Mouse (Mus musculus): ENCODE data around the gene Gm17428. TPM values are rescaled to one million over a fixed set of nuclear protein-coding genes. Genes with fewer than 3 reads are reported as not detected.
A peak's percentile ranks its signal among the peaks of the same experiment; 100 is the strongest.

The Gm17428 gene
- polyA plus RNA-seq, 1 experiment from 2014 or later = not detected

DNA sequence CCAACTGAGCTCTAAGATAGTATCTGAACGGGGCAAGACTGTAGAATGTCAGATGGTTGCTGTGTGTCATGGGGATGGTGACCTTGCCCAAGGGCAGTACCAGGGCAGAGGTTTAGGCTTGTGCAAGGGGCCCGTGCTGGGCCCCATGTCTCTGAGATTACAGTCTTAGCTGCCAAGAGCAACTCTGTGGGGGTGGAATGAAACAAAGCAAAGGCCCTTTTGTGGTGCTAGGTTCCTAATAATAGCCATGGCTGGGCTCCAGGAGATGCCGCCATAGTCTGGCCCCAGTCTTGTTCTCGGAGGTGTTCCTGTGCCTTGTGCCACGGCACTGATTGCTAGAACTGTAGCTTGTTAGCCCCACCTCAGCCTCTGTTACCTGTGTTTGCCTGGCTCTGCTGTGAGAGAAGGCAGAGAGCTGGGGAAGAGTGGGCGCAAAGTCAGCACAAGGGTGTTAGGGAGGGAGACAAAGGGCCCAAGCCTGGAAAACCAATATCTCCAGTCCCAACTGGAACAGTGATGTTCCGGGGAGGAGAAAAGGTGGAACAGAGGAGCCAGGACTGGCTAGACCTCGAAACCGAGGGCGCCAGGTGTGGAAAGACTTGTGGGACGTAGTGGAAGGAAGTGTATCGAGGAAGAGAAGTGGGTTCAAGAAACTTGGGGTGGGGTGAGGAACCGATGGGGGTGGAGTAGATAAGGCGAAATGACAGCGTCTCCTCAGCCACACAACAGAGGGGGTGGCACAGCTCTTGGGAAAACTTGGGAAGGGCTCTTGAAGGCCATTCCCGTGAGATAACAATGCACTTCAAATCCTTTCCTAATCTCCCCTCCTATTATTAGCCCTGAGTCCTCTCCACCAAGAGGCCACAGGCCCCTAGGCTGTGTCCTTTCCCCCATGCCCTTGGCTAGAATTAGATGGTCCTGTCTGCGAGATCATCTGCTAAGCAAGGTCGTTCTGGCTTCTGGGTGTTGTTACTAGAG is 27.4 kb downstream of the Gm17428 start:
- Histone ChIP-seq H3K36me3 (ENCODE audit: control insufficient read depth, insufficient read depth, low read length) (no peaks in the 10 kb centered on the region), H3K4me2 (ENCODE audit: low read depth, severe bottlenecking) (no peak overlapping the region), H3K4me3 (ENCODE audit: low read depth, low read length) (no peak overlapping the region), H3K27ac (replicated peaks; ENCODE audit: low read depth, low read length) (no peak overlapping the region), H3K4me1 (ENCODE audit: control insufficient read depth, insufficient read depth, low read length) (no peaks in the 10 kb centered on the region), H3K27me3 (ENCODE audit: control insufficient read depth, insufficient read depth, low read length) (no peaks in the 10 kb centered on the region), H3K9me3 (ENCODE audit: control insufficient read depth, low read length) (no peaks in the 10 kb centered on the region), H3K9ac (ENCODE audit: low read length) (no peak overlapping the region)
- 83% methylated on average over 18 of the region's 18 CpGs for WGBS
- no peak for ATAC-seq (ENCODE audit: insufficient number of reproducible peaks, low FRiP score, low TSS enrichment, low read depth)
- DNase-seq (ENCODE audit: low spot score) = no peak

DNA sequence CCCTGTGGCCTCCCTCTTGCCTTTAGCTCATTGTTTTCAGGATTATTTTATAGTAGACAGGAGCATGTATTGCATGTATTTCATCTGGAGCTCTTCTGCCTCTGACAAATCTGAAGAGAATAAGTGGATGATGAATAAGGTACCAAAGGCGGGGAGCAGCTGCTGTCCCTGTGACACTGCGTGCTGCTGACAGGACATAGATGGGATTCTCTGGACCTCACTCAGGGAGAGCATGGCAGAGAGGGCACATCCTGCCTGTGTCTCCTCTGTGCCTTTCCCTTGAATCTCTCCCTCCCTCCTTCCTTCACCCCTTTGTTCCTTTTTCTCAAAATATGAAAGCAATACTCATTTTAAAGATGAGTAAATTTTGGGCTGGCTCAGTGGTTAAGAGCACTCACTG is 28.8 kb downstream of the Gm17428 start:
- ATAC-seq (ENCODE audit: insufficient number of reproducible peaks, low FRiP score, low TSS enrichment, low read depth) (no peak), DNase-seq (ENCODE audit: low spot score) (no peak)
- H3K4me2 ChIP-seq (ENCODE audit: low read depth, severe bottlenecking) = no peak overlapping the region
- 77% methylated on average over 2 of the region's 2 CpGs for WGBS
- no peak overlapping the region for H3K4me3 ChIP-seq (ENCODE audit: low read depth, low read length)
- H3K27ac ChIP-seq (replicated peaks; ENCODE audit: low read depth, low read length) = no peak overlapping the region
- H3K36me3 ChIP-seq (ENCODE audit: control insufficient read depth, insufficient read depth, low read length) = no peaks in the 10 kb centered on the region
- H3K27me3 ChIP-seq (ENCODE audit: control insufficient read depth, insufficient read depth, low read length) = no peaks in the 10 kb centered on the region
- no peaks in the 10 kb centered on the region for H3K9me3 ChIP-seq (ENCODE audit: control insufficient read depth, low read length)
- H3K9ac ChIP-seq (ENCODE audit: low read length) = no peak overlapping the region
- no peaks in the 10 kb centered on the region for H3K4me1 ChIP-seq (ENCODE audit: control insufficient read depth, insufficient read depth, low read length)

DNA sequence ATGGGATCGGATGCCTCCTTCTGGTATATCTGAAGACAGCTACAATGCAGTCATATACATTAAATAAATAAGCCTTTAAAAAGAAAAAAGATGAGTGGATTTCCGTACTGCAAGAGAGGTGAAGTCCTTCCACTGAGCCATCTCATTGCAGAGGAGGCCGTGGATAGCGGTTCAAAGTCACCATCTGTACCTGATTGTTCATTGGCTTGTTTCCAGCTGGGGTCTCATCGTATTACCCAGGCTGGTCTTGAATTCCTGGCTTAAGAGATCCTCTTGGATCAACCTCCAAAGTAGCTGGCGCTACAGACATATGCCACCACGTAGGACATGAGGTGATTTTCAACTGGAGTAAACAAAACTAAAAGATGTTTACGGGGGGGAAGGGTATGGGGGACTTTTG is 29.2 kb downstream of the Gm17428 start:
- Histone ChIP-seq H3K9ac (ENCODE audit: low read length) (no peak overlapping the region), H3K27ac (replicated peaks; ENCODE audit: low read depth, low read length) (no peak overlapping the region), H3K4me2 (ENCODE audit: low read depth, severe bottlenecking) (no peak overlapping the region), H3K36me3 (ENCODE audit: control insufficient read depth, insufficient read depth, low read length) (no peaks in the 10 kb centered on the region), H3K9me3 (ENCODE audit: control insufficient read depth, low read length) (no peaks in the 10 kb centered on the region), H3K27me3 (ENCODE audit: control insufficient read depth, insufficient read depth, low read length) (no peaks in the 10 kb centered on the region), H3K4me1 (ENCODE audit: control insufficient read depth, insufficient read depth, low read length) (no peaks in the 10 kb centered on the region), H3K4me3 (ENCODE audit: low read depth, low read length) (no peak overlapping the region)
- 81% methylated on average over 8 of the region's 8 CpGs for WGBS
- DNase-seq (ENCODE audit: low spot score) (no peak), ATAC-seq (ENCODE audit: insufficient number of reproducible peaks, low FRiP score, low TSS enrichment, low read depth) (no peak)

DNA sequence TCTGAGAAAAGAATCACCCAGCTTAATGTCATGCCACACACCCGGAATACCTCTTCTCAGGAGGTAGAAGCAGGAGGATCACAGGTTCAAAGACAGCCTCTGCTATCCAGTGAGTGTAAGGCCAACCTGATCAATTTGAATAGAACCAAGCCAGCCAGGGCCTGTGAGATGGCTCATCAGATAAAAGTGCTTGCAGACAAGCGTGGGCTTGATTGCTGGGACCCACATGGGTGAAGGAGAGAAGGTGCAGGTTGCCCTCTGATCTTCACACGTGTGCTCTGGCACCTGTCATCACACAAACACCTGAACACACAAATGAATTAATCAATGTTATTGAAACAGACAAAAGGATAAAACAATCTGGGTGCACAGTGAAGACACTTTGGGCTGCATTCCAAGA is 29.8 kb downstream of the Gm17428 start:
- no peak overlapping the region for H3K9ac ChIP-seq (ENCODE audit: low read length)
- no peak overlapping the region for H3K4me2 ChIP-seq (ENCODE audit: low read depth, severe bottlenecking)
- no peak overlapping the region for H3K27ac ChIP-seq (replicated peaks; ENCODE audit: low read depth, low read length)
- H3K27me3 ChIP-seq (ENCODE audit: control insufficient read depth, insufficient read depth, low read length) = no peaks in the 10 kb centered on the region
- 65% methylated on average over 3 of the region's 3 CpGs for WGBS
- H3K36me3 ChIP-seq (ENCODE audit: control insufficient read depth, insufficient read depth, low read length) = no peaks in the 10 kb centered on the region
- H3K4me3 ChIP-seq (ENCODE audit: low read depth, low read length) = no peak overlapping the region
- H3K4me1 ChIP-seq (ENCODE audit: control insufficient read depth, insufficient read depth, low read length) = no peaks in the 10 kb centered on the region
- ATAC-seq (ENCODE audit: insufficient number of reproducible peaks, low FRiP score, low TSS enrichment, low read depth) (no peak), DNase-seq (ENCODE audit: low spot score) (no peak)
- H3K9me3 ChIP-seq (ENCODE audit: control insufficient read depth, low read length) = no peaks in the 10 kb centered on the region

DNA sequence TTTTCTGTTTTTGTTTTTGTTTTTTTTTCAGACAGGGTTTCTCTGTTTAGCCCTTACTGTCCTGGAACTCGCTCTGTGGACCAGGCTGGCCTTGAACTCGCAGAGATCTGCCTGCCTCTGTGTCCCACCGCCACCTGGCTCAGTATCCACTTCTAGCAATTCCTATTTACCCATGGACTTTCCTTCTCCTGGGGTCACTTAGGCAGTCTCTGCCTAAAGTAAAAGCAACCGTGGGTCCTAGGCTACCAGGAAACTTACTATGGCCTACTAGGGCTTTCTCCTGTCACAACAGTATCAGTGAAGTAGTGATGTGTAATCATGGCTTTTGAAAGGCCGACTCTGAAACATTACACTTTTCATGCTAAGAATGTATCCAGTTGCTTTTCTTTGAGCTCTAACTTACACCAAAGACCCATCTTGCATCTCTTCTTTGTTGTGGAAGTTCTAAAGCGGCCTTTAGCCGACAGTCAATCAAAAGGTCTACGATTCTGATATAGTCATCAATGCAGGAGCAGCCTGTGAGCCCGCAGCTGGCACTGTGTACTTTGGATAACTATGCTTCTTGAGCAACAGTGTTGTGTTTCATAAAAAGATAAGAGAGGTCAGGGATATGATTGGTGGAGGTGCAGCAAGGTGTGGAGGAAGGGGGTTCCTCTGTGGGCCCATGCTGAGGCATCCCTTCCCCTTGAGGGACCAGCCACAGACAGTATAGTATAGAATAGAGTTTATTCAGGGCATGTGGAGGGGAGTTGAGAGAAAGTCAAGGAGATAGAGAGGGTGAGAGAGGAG is 30.6 kb downstream of the Gm17428 start:
- DNase-seq (ENCODE audit: low spot score) (no peak), ATAC-seq (ENCODE audit: insufficient number of reproducible peaks, low FRiP score, low TSS enrichment, low read depth) (no peak)
- H3K27me3 ChIP-seq (ENCODE audit: control insufficient read depth, insufficient read depth, low read length) = no peaks in the 10 kb centered on the region
- no peaks in the 10 kb centered on the region for H3K4me1 ChIP-seq (ENCODE audit: control insufficient read depth, insufficient read depth, low read length)
- no peak overlapping the region for H3K4me2 ChIP-seq (ENCODE audit: low read depth, severe bottlenecking)
- no peak overlapping the region for H3K4me3 ChIP-seq (ENCODE audit: low read depth, low read length)
- H3K27ac ChIP-seq (replicated peaks; ENCODE audit: low read depth, low read length) = no peak overlapping the region
- WGBS = 87% methylated on average over 9 of the region's 9 CpGs
- no peaks in the 10 kb centered on the region for H3K36me3 ChIP-seq (ENCODE audit: control insufficient read depth, insufficient read depth, low read length)
- H3K9ac ChIP-seq (ENCODE audit: low read length) = no peak overlapping the region
- no peaks in the 10 kb centered on the region for H3K9me3 ChIP-seq (ENCODE audit: control insufficient read depth, low read length)

DNA sequence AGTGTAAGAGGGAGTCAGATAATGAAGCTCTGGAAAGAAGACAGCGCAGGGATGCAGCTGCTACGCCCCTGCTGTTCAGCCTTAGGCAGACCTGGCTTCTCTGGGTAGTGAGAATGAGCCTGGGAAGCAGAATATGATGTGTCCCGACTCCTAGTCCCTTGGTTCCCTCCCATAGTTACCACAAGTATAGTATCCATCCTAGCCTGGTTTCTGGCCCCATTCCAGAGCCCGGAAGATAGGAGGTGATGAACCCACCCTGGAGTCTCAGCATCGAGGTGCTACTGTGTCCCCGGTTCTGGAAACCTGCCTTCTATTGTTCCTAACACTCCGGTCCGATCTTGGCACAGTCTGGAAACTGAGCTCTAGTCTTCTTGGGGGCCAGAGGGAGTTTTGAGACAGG is 31.7 kb downstream of the Gm17428 start:
- Histone ChIP-seq H3K27ac (replicated peaks; ENCODE audit: low read depth, low read length) (no peak overlapping the region), H3K27me3 (ENCODE audit: control insufficient read depth, insufficient read depth, low read length) (no peaks in the 10 kb centered on the region), H3K4me2 (ENCODE audit: low read depth, severe bottlenecking) (no peak overlapping the region), H3K4me3 (ENCODE audit: low read depth, low read length) (no peak overlapping the region), H3K4me1 (ENCODE audit: control insufficient read depth, insufficient read depth, low read length) (no peaks in the 10 kb centered on the region), H3K9me3 (ENCODE audit: control insufficient read depth, low read length) (no peaks in the 10 kb centered on the region), H3K36me3 (ENCODE audit: control insufficient read depth, insufficient read depth, low read length) (no peaks in the 10 kb centered on the region), H3K9ac (ENCODE audit: low read length) (no peak overlapping the region)
- WGBS = 87% methylated on average over 8 of the region's 8 CpGs
- ATAC-seq (ENCODE audit: insufficient number of reproducible peaks, low FRiP score, low TSS enrichment, low read depth) = no peak
- no peak for DNase-seq (ENCODE audit: low spot score)

DNA sequence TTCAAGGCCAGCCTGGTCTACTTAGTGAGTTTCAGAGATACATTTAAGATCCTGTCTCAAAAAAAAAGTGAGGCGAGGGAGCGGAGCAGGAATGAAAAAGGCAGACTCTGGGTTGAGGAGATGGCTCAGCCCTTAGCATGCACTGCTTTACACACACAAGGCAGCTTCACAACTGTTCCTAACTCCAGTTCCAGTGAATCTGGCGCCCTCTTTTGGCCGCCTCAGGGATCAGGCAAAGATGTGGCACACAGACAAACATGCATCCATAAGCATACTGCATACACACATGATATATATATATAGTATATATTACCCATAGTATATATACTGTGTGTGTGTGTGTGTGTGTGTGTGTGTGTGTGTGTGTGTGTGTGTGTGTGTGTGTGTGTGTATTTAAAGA is 34.4 kb downstream of the Gm17428 start:
- Histone ChIP-seq H3K27ac (replicated peaks; ENCODE audit: low read depth, low read length) (no peak overlapping the region), H3K9me3 (ENCODE audit: control insufficient read depth, low read length) (no peaks in the 10 kb centered on the region), H3K4me2 (ENCODE audit: low read depth, severe bottlenecking) (no peak overlapping the region), H3K4me3 (ENCODE audit: low read depth, low read length) (no peak overlapping the region), H3K27me3 (ENCODE audit: control insufficient read depth, insufficient read depth, low read length) (no peaks in the 10 kb centered on the region), H3K9ac (ENCODE audit: low read length) (no peak overlapping the region), H3K36me3 (ENCODE audit: control insufficient read depth, insufficient read depth, low read length) (no peaks in the 10 kb centered on the region), H3K4me1 (ENCODE audit: control insufficient read depth, insufficient read depth, low read length) (no peaks in the 10 kb centered on the region)
- DNase-seq (ENCODE audit: low spot score) (peak; percentile 50), ATAC-seq (ENCODE audit: insufficient number of reproducible peaks, low FRiP score, low TSS enrichment, low read depth) (no peak)
- WGBS = 62% methylated on average over 4 of the region's 4 CpGs

DNA sequence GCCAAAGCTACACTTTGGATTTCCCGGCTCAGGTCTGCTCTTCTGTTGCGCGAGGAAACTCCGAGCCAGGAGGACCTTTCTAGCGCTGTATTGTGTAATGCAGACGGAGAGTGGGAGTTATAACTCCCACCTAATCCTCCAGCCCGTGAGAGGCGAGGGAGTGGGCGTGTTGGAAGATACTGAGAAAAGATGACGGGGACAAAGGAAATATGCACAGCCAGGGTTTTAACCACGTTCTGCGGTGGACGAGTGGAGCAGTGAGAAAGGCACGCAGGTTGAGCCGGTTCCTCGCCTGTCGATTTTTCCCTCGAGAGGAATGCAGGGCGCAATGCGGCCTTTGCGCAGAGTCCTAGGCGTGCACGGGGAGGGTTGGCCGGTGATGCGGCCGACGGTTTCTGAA is 37.9 kb downstream of the Gm17428 start:
- DNase-seq (ENCODE audit: low spot score) (no peak), ATAC-seq (ENCODE audit: insufficient number of reproducible peaks, low FRiP score, low TSS enrichment, low read depth) (peak; percentile 45)
- Histone ChIP-seq H3K27me3 (ENCODE audit: control insufficient read depth, insufficient read depth, low read length) (no peaks in the 10 kb centered on the region), H3K4me1 (ENCODE audit: control insufficient read depth, insufficient read depth, low read length) (no peaks in the 10 kb centered on the region), H3K4me3 (ENCODE audit: low read depth, low read length) (peak overlapping the region; percentile 80), H3K4me2 (ENCODE audit: low read depth, severe bottlenecking) (peak overlapping the region; percentile 64), H3K36me3 (ENCODE audit: control insufficient read depth, insufficient read depth, low read length) (no peaks in the 10 kb centered on the region), H3K9me3 (ENCODE audit: control insufficient read depth, low read length) (no peaks in the 10 kb centered on the region), H3K9ac (ENCODE audit: low read length) (peak overlapping the region; percentile 81), H3K27ac (replicated peaks; ENCODE audit: low read depth, low read length) (peak overlapping the region; percentile 74)
- under 1% methylated on average over 27 of the region's 27 CpGs for whole genome bisulfite sequencing

Data from limb, embryonic 11.5 days (tissue).